Mouse (Mus musculus): ENCODE data around the gene Rbms3. TPM values are rescaled to one million over a fixed set of nuclear protein-coding genes. Genes with fewer than 3 reads are reported as not detected.

The Rbms3 gene
- polyA plus RNA-seq, 1 experiment from 2014 or later, result 76.1 TPM

DNA sequence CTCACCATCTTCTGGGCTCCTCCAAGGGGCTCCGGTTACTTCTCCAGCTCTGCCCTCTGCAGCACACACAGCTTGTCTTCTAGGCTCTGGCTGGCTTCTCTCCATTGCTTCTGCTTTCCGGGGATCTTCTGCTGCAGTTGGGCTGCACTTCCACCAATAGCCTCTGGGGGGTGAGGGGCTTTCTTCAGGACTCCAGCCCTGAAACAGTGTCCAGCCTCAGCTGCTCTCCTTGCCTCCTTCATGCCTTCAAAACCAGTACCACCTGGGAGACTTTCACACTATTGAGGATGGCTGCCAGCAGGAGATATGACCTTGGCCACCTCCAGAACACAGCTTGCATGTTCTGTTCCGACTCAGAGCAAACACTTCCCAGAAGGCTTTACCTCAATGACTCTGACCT, 1094.0 kb downstream of the Rbms3 start:
- no peak for ATAC-seq (replicated peaks; ENCODE audit: low FRiP score)
- WGBS, result 67% methylated on average over 3 of the region's 3 CpGs
- Histone ChIP-seq H3K27me3 (no peaks in the 10 kb centered on the region), H3K36me3 (no peaks in the 10 kb centered on the region), H3K4me2 (no peak overlapping the region), H3K9ac (no peak overlapping the region), H3K4me1 (no peaks in the 10 kb centered on the region), H3K27ac (no peak overlapping the region), H3K4me3 (replicated peaks) (no peak overlapping the region), H3K9me3 (replicated peaks) (no peaks in the 10 kb centered on the region)

GRCm38 (mm10) chr9:116533381-116533780, 1096.3 kb downstream of the Rbms3 start:
- H3K9ac ChIP-seq, result no peak overlapping the region
- H3K9me3 ChIP-seq (replicated peaks), result no peaks in the 10 kb centered on the region; the same call in 1 of the 2 replicates
- no peak overlapping the region for H3K4me3 ChIP-seq (replicated peaks)
- no peaks in the 10 kb centered on the region for H3K27me3 ChIP-seq
- no peaks in the 10 kb centered on the region for H3K4me1 ChIP-seq
- no peaks in the 10 kb centered on the region for H3K36me3 ChIP-seq
- WGBS, result 81% methylated on average over 5 of the region's 5 CpGs
- no peak overlapping the region for H3K27ac ChIP-seq
- no peak overlapping the region for H3K4me2 ChIP-seq
- no peak for ATAC-seq (replicated peaks; ENCODE audit: low FRiP score)

DNA sequence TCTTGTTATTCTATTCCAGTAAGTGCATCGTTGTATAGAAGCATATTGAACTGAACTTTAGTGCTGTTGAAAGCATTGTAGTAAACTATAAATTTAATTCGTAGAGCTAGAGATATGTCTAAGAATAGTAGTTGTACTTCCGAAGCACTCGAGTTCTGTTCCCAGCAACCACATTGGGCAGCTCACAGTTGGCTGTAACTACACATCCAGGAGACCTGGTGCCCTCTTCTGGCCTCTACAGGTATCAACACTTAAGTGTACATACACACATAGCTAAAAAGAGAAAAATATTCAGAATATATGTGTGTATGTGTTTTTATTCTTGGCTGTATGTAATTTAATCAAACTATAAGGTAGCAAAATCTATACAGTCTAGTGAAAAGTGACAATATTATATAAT, 1098.6 kb downstream of the Rbms3 start:
- WGBS, result 90% methylated on average over 4 of the region's 4 CpGs
- ATAC-seq (replicated peaks; ENCODE audit: low FRiP score), result no peak
- Histone ChIP-seq H3K9ac (no peak overlapping the region), H3K4me3 (replicated peaks) (no peak overlapping the region), H3K36me3 (no peaks in the 10 kb centered on the region), H3K27ac (no peak overlapping the region), H3K4me2 (no peak overlapping the region), H3K27me3 (no peaks in the 10 kb centered on the region), H3K4me1 (no peaks in the 10 kb centered on the region), H3K9me3 (replicated peaks) (no peaks in the 10 kb centered on the region; the same call in 1 of the 2 replicates)

DNA sequence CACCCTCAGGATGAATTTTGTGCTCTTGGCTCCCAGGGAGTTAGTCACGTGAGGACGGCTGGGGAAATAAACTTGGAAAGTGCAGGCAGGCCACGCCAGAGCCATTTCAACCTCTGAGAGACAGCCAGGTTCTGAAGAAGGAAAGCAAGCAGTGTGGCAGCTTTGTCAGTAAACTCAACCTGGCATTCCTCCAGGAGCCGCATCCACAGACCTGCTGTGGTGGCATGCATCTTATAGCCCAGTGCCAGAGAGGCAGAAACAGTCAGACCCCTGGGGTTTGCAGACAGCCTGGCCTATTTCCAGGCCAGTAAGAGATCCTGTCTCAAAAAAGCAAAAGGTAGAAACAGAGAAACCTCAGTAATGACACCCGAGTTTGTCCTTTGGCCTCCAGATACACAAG, 1105.3 kb downstream of the Rbms3 start:
- WGBS, result 80% methylated on average over 5 of the region's 5 CpGs
- Histone ChIP-seq H3K9ac (no peak overlapping the region), H3K4me3 (replicated peaks) (no peak overlapping the region), H3K36me3 (no peaks in the 10 kb centered on the region), H3K4me2 (no peak overlapping the region), H3K9me3 (replicated peaks) (no peaks in the 10 kb centered on the region; the same call in 1 of the 2 replicates), H3K27me3 (no peaks in the 10 kb centered on the region), H3K27ac (no peak overlapping the region), H3K4me1 (no peaks in the 10 kb centered on the region)
- ATAC-seq (replicated peaks; ENCODE audit: low FRiP score), result no peak

All from kidney, embryonic 15.5 days (tissue).